Mouse (Mus musculus): Measurements from ENCODE around the gene Lgals9.

- TF ChIP-seq CTCF (IDR thresholded peaks at IDR 0.05; ENCODE audit: extremely low read depth, insufficient read depth, insufficient read length, insufficient replicate concordance) (no peak), POLR2A (IDR thresholded peaks at IDR 0.05; ENCODE audit: low read depth, low read length) (no peak)
These were observed 69.3 kb downstream of the Lgals9 start for GRCm38 (mm10) chr11:78915473-78915872.
